Mouse (Mus musculus) megakaryocyte, embryonic 14.5 days (primary cell): Measurements from ENCODE around the gene Ntsr1. TPM values are rescaled to one million over a fixed set of nuclear protein-coding genes. Genes with fewer than 3 reads are reported as not detected.

Source experiments
- H3K27me3 ChIP-seq: replicated peaks from 2 replicates; pipeline ENCODE3; 2012; ENCODE audit warnings: inconsistent platforms
- H3K36me3 ChIP-seq: replicated peaks from 2 replicates; pipeline ENCODE3; 2012; ENCODE audit warnings: low read length, inconsistent platforms, mixed read lengths
- H3K4me1 ChIP-seq: 2 replicates; pipeline ENCODE4 v1.6.1; 2012; ENCODE audit warnings: inconsistent platforms
- H3K4me3 ChIP-seq: replicated peaks from 2 replicates; pipeline ENCODE3; 2012; ENCODE audit warnings: moderate library complexity, mild to moderate bottlenecking, inconsistent platforms
- H3K9me3 ChIP-seq: 2 replicates; pipeline ENCODE4 v1.6.1; 2012; ENCODE audit warnings: inconsistent platforms
- FLI1 ChIP-seq: IDR thresholded peaks from 2 replicates; pipeline ENCODE4 v1.6.1; 2012; ENCODE audit warnings: low read length, inconsistent platforms, mixed read lengths
- GATA1 ChIP-seq: IDR thresholded peaks from 3 replicates; pipeline ENCODE4 v1.6.1; 2012; ENCODE audit warnings: mixed read lengths, low read length, inconsistent platforms, borderline replicate concordance
- polyA plus RNA-seq: library from polyadenylated mRNA; stranded (reverse); fragments of >175 nt; gene quantifications from 2 replicates; pipeline ENCODE4 v1.2.3, GENCODE M21; 2012; ENCODE audit warnings: low replicate concordance; ENCODE audit not compliant: insufficient read depth

The Ntsr1 gene
- not detected in 2 replicates for polyA plus RNA-seq

- peaks cover 84% of the 10 kb centered on the region for H3K27me3 ChIP-seq
- no peaks in the 10 kb centered on the region for H3K9me3 ChIP-seq
- H3K4me3 ChIP-seq = peak within 1 kb of the TSS; percentile 18
- H3K36me3 ChIP-seq = no peaks in the 10 kb centered on the region
- TF ChIP-seq GATA1 (no peak), FLI1 (no peak)
- peaks cover 16% of the 10 kb centered on the region; the same call in 1 of the 2 replicates for H3K4me1 ChIP-seq
Observed at GRCm38 (mm10) chr2:180499741-180500140, at the start of gene Ntsr1. TSS of gene Ntsr1 (plus strand) at chr2:180499976.

DNA sequence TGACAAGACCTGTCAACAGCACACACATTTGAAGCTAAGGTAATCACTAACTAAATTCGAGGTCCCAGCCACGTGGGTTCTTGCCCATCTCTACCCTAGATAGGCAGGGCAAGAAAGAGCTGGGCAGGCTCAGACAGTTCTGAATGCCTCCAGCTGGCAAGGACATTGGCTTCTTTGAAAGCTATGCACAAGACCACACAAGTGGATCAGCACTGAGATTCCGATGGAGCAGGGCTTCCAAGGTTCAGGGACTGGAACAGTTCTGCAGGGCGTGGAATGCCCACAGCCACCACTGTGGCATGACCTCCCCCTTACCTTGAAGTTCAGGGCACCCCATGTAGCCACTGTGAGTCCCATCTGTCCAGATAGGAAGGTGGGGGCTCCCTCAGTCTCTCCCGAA lies 49.2 kb upstream of the Ntsr1 start:
- peaks cover 100% of the 10 kb centered on the region for H3K4me1 ChIP-seq
- TF ChIP-seq GATA1 (no peak), FLI1 (no peak)

GRCm38 (mm10) chr2:180455723-180456698 lies 43.8 kb upstream of the Ntsr1 start, which contains the start of gene Slco4a1:
TSS of gene Slco4a1 (plus strand) at chr2:180456245.
- TF ChIP-seq FLI1 (no peak), GATA1 (no peak)
- no peaks in the 10 kb centered on the region for H3K27me3 ChIP-seq
- H3K4me3 ChIP-seq = peak within 1 kb of the TSS; percentile 98

More for the DNA sequence above, 49.2 kb upstream of the Ntsr1 start:
- peaks cover 31% of the 10 kb centered on the region for H3K36me3 ChIP-seq
- no peak overlapping the region for H3K4me3 ChIP-seq
- no peaks in the 10 kb centered on the region for H3K27me3 ChIP-seq
- no peaks in the 10 kb centered on the region for H3K9me3 ChIP-seq

GRCm38 (mm10) chr2:180456705-180457104 lies 43.1 kb upstream of the Ntsr1 start:
- Histone ChIP-seq H3K4me3 (peak overlapping the region; percentile 98), H3K4me1 (peaks cover 94% of the 10 kb centered on the region), H3K36me3 (peaks cover 45% of the 10 kb centered on the region), H3K9me3 (no peaks in the 10 kb centered on the region), H3K27me3 (no peaks in the 10 kb centered on the region)
- no peak for TF ChIP-seq FLI1
- no peak for TF ChIP-seq GATA1

More at GRCm38 (mm10) chr2:180455723-180456698, 43.8 kb upstream of the Ntsr1 start, which contains the start of gene Slco4a1:
- H3K9me3 ChIP-seq = no peaks in the 10 kb centered on the region
- H3K36me3 ChIP-seq = peaks cover 45% of the 10 kb centered on the region
- H3K4me1 ChIP-seq = peaks cover 94% of the 10 kb centered on the region

GRCm38 (mm10) chr2:180457680-180458079 lies 42.1 kb upstream of the Ntsr1 start:
- Histone ChIP-seq H3K27me3 (no peaks in the 10 kb centered on the region), H3K9me3 (no peaks in the 10 kb centered on the region), H3K4me3 (peak overlapping the region; percentile 98), H3K36me3 (peaks cover 51% of the 10 kb centered on the region), H3K4me1 (peaks cover 94% of the 10 kb centered on the region)
- TF ChIP-seq FLI1 = no peak
- TF ChIP-seq GATA1 = no peak

DNA sequence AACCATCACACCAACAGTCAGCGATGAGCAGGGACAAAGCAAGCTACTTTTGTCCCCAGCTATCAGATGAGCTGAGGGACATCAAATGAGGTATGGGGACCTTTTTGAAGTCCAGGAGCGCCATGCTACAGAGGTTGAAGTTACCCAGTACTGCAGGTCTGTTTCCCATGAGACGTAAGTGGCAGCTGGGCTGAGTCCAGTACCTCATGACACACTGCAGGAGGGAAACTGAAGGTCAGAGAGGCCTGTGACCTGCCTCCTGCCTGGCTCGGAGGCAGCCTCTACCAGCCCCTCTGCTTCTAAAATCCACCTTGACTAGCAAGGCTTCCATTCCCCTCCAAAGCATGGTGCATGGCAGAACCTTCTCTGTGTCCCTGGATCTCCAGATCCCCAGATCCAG lies 40.3 kb upstream of the Ntsr1 start:
- H3K9me3 ChIP-seq = no peaks in the 10 kb centered on the region
- peaks cover 69% of the 10 kb centered on the region for H3K36me3 ChIP-seq
- H3K4me1 ChIP-seq = peaks cover 94% of the 10 kb centered on the region
- TF ChIP-seq GATA1 = no peak
- TF ChIP-seq FLI1 = no peak
- peak overlapping the region; percentile 71 for H3K4me3 ChIP-seq
- H3K27me3 ChIP-seq = no peaks in the 10 kb centered on the region

DNA sequence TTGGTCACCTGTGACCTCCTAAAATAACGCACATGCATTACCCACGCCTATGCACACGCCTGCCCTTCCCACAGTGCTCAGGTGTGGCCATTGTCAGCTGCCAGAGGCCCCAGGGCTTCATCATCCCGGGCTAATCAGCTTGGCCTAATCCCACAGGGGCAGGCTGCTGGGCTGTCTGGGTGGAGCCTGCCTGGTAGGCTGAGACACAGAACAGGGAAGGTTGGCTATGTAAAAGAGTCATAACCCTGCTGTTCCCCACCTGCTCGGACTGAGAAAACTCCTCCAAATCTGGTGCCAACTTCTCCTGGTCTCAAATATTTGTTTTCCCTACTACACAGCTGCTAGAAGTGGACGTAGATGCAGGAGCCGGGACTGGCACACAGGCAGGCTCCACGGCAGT lies 39.0 kb upstream of the Ntsr1 start:
- Histone ChIP-seq H3K4me3 (peak overlapping the region; percentile 66), H3K9me3 (no peaks in the 10 kb centered on the region), H3K27me3 (no peaks in the 10 kb centered on the region), H3K36me3 (peaks cover 82% of the 10 kb centered on the region), H3K4me1 (peaks cover 94% of the 10 kb centered on the region)
- TF ChIP-seq FLI1 (no peak), GATA1 (no peak)

DNA sequence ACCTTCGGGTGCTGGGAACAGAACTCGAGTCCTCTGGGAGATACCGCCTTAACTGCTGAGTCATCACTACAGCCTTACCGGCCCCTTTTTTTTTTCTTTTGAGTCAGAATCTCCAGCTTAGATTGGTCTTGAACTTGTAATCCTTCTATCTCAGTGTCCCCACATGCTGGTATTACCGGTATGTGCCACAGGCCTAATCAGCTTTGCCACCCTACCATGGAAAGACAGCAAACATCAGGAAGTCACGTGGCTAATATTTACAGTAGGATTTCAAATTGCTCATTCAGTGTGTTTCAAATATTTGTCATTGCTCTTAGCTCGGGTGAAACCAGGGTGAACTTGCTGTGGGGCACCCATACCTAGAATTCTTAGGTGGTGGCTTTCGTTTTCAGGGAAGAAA lies 37.2 kb upstream of the Ntsr1 start:
- H3K27me3 ChIP-seq = no peaks in the 10 kb centered on the region
- peaks cover 92% of the 10 kb centered on the region for H3K4me1 ChIP-seq
- no peaks in the 10 kb centered on the region for H3K9me3 ChIP-seq
- H3K36me3 ChIP-seq = peaks cover 100% of the 10 kb centered on the region
- no peak overlapping the region for H3K4me3 ChIP-seq
- no peak for TF ChIP-seq FLI1
- no peak for TF ChIP-seq GATA1

GRCm38 (mm10) chr2:180466505-180466904 lies 33.3 kb upstream of the Ntsr1 start:
- TF ChIP-seq FLI1 (no peak), GATA1 (no peak)
- Histone ChIP-seq H3K4me3 (no peak overlapping the region), H3K4me1 (peaks cover 74% of the 10 kb centered on the region), H3K36me3 (peaks cover 100% of the 10 kb centered on the region), H3K27me3 (no peaks in the 10 kb centered on the region), H3K9me3 (no peaks in the 10 kb centered on the region)

- Histone ChIP-seq H3K27me3 (no peaks in the 10 kb centered on the region), H3K9me3 (no peaks in the 10 kb centered on the region), H3K4me3 (no peak overlapping the region), H3K4me1 (peaks cover 74% of the 10 kb centered on the region), H3K36me3 (peaks cover 100% of the 10 kb centered on the region)
- TF ChIP-seq GATA1 (no peak), FLI1 (no peak)
Observed at GRCm38 (mm10) chr2:180468871-180469270, 30.9 kb upstream of the Ntsr1 start.
